Mouse (Mus musculus): ENCODE measurements around the gene Shf.

The Shf gene

DNA sequence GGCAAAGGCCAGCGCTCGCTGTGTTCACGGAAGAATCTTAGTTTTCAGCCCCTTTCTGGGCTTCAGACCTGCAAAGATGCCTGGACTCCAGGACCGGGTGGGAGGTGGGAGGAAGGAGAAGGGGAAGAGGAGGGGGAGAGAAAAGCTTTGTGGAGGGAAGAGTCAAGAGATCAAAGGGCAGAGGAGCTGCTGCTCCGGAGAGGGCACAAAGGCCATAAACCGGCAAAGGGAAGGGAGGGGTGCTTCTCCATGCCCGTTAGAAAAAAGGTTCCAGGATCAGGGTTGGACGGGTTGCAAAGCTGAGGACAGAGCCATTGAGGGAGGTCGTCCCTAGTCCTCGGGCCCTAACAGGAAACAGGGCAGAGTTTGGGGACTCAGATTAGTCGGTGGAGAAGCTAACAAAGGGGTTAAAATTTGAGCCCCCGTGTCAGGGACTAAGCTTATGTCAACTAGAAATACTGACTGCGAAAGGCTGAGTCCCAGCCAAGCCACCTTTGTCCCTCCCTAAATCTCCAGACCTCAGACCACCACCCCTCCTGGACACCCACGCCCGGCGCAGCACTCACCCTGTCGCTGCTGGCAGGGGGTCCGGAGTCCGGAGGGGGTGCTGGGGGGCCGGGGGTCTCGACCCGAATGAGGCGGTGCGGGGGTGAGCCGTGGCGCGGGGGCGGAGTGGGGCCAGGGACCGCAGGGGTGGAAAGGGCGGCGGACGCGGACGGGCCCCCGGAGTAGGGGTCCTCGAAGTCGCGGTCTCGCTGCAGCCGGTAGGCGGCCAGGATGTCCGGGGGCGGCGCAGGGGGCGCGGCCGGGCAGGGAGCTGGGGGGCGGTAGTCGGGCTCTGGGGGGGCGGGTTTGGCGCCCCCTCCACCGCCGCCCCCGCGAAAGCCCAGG lies 636 bp downstream of the Shf start:
- no peak for DNase-seq (ENCODE audit: low spot score in 2 of 2)

DNA sequence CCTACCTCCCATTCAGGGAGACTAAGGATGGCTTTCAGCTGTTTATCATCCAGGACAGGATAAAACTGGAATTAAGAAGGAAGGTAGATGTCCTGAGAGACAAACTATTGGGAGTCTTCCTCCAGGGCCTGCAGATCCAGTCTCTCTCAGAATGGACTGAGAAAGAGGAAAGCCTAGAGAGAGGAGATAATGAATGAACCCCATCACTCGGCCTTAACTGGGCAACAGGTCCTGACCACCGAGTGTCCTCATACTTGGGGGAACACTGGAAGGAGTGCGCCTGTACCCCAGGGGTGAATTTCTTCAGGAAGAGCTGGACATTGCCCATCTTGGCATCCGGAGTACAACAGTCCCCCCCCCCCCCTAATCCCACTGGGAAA lies 1.3 kb downstream of the Shf start:
- DNase-seq (ENCODE audit: low spot score in 2 of 2) = no peak

DNA sequence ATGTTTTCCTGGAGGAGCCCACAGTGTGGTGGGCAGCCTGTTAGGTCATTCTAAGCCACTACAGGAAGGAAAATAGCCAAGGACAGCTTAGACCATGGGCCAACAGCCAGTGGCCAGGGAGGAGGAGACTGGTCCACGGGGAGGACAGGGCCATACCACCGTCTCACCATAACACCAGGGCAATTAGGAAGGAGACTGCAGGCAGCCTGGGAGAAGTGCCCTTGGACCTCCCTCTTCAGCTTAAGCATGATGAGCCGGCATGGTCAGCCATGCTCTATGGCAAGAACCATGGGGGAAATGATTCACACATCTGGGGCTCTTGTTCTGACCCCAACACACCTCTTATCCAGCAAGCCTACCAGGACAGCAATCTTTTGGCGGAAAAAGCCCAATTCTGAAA lies 1.8 kb downstream of the Shf start:
- no peak for DNase-seq (ENCODE audit: low spot score in 2 of 2)

DNA sequence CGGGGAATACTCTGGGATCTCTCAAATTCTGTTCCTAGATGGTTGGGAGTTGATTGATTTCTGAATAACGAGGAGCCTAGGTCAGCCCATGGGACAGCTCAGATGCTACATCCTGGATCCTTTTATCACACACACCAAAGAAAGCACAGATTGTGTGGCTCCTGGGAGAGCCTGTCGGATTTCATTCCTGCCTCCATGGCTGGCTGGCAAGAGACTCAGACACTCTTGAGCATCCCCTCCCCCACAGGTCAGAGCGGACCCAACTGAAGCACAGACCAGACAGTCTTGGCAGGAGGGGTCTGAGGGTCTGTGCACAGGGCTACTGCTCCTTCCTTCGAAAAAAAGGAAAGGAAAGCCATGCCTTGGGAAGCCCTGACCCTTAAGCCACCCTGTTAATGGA lies 2.3 kb downstream of the Shf start:
- no peak for DNase-seq (ENCODE audit: low spot score in 2 of 2)

DNA sequence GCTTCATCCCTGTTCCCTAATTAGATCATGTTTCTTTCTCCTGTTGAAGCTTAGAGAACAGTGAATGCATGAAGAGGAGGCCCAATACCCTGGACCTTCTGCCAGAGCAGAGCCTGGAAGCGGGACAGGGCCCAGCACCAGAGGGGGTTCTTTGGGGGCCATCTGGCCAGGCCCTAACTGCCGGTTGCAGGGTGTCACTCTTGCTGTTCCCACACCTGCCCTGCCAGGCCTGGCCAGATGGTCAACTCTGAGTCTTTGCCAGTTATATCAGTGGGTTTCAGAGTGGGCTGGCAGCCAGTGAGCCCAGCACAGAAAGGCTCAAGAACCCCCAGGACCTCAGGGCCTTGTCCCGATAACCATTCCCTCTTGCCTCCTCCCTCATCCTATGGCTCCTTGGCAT lies 2.9 kb downstream of the Shf start:
- no peak for DNase-seq (ENCODE audit: low spot score in 2 of 2)

DNA sequence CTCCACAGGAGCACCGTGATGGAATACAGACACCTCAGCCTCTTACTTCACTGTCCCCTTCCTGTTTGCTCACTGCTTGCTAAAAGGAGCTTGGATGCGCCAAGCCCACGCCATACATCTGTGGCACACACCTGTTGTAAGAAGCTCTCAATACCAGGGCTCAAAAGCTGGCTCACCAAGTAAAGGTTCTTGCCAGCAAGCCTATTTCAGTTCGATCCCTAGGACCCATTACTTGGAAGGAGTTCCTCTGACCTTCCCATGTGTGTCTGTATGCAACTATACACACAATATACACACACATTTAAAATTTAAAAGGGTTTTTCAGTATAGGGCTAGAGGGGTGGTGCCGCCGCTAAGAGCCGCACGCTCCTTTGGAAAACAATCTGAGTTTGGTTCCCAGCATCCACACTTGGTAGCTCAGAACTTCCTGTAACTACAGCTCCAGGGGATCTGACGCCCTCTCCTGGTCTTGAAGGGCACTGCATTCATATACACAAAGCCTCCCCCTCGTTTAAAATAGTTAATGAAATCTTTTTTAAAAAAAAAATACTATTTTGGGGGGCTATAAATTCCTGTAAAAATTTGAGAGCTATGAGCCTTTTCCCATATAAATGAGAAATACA lies 3.6 kb downstream of the Shf start:
- DNase-seq (ENCODE audit: low spot score in 2 of 2) = no peak

DNA sequence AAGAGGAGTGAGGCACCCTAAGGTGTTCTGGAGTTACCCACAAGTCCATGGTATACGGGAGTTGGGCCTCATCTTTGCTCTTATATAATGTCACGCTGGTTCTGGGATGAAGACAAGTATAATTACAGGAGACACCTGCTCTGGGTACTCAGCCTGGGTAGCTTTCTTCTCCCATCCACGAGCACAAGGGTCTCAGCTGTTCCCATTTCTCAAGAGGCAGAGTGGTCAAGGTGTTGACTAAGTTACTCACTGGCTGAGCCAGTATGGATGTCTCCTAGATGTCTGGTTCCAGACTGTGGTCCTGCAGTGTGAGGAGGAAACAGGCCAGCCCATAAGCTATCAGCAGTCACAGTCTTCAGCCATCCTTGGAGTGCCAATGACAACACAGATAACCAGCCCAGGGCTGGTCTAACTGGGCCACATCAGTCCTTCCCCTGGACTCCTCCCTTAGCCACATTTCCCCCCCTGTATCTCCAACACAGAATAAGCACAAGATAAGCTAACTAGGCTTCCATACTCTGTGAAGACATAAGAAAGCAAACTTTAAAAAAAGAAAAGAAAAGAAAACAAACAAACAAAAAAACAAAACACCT lies 4.5 kb downstream of the Shf start:
- DNase-seq (ENCODE audit: low spot score in 2 of 2) = no peak

DNA sequence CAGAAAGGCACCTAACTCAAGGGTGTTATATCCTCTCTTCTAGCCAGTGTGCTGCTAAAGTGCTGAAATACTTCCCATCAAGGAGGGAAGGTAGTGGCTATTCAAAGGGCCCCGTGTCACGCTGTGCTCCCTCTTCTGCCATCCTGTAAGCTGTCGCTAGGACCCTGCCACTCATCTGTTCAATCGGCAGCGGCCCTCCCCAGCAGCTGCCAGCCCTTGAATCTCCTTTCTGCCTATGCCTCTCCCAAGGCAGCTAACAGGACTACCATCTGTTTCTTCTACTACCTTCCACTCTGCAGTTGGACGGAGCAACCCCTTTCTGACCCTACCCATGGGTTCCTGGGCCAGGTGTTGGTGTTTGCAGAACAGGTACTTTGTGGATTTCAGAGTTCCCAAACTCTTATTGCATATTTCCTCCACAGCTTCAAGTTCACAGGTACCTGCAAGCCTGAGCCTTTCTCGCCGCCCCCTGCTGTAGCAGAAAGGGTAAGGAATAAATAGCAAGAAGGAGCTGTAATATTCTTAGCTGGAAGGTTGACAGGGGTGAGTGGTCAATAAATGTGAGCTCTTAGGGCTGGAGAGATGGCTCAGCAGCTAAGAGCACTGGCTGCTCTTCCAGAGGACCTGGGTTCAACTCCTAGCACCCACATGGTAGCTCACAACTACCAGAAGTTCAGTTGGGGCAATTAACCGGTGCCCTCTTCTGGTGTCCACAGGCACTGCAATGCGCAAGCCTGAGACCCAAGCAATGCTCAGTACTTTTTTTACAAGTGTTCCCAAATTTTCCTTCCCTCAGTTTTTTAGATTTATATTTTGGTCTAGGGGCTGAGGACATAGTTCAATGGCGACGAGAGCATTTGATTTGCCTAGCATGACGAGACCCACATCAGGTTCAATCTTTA lies 6.1 kb downstream of the Shf start:
- no peak for DNase-seq (ENCODE audit: low spot score in 2 of 2)

DNA sequence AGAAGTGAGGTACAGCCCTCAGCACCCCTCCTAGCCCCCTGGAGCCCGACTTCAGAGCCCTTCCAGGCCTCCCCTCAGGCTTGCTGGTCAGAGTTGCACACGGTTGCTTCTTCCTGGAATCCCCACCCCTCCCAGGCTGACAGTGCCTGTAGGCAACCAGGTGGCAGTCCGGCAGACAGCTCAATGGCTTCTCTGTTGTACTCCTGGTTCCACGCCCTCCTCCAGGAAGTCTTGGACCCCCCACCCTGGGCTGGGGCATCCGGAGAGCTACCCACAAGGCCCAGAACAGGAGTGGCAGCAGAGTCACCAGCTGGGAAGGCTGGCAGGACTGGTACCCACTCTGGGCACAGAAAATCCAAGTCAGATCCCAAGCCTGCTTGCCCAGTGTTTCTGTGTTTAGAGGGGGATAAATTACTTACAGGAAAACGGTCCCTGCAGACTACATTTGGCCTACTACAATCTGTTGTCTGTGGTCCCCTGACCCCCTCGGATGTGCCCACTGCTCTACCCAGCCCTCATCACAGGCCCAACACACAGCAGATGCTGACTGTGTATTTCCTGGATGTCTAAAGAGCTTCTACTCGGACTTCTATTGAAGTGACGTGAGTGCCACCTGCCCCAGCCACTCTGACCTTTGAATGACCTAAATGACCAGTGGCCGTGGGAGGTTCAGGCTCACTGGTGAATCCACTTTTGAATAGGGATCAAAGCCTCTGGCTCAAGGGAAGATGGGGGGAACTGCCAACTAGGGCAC lies 6.9 kb downstream of the Shf start:
- DNase-seq (ENCODE audit: low spot score in 2 of 2) = no peak

DNA sequence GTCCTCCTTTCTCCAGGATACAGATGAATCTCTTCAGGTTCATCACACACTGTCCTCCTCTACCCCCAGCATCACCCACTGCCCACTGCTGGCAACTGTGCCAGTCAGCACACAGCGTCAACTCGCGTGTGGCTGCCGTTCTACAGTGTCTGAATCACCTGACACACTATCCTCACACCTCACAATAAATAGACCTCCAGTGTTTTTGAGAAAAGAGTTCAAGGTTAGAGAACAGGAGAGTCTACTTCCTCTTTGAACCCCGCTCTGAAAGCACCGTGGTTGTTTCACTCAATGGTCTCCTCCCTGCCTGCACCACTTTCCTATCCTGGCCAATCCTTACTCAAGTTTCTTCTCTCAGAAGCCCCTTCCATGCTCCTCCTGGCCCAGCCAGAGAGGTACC lies 7.8 kb downstream of the Shf start:
- DNase-seq (ENCODE audit: low spot score in 2 of 2) = no peak

DNA sequence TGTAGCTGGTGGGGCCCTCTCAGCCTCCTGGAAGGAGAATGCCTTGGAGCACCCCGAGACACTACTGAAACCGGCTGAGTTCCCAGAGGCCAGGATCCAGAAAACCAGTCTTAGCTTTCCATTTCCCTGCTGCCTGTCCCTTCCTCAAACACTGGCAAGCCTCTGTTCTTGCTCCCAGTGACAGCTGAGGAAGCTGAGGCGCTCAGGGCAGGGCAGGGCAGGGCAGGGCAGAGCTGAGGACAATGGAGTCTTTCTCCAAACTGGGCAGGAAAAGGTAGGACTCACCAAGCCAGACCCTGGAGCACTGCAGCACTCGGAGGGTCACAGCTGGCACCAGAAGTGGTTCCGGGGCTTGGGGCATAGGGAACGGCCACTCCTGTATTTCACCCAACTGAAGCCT lies 8.7 kb downstream of the Shf start:
- no peak for DNase-seq (ENCODE audit: low spot score in 2 of 2)

DNA sequence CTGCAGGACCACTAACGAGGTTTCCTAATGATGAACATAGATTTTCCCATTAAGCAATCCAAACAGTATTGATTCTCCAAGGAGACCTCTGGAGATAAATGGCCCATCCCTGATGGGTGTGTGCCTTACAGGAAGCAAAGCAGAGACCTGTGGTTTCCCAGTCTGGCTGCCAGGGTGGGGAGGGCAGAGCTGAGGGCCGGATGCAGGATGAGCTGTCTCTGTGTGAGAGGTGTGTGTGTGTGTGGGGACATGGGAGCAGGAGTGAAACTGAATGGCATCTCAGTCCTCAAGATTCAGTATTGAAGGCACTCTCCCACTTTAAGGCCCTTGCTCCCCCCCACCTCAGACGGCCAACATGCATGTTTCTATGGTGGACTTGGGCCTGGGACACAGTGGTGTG lies 12.8 kb downstream of the Shf start:
- DNase-seq (ENCODE audit: low spot score in 2 of 2) = no peak

DNA sequence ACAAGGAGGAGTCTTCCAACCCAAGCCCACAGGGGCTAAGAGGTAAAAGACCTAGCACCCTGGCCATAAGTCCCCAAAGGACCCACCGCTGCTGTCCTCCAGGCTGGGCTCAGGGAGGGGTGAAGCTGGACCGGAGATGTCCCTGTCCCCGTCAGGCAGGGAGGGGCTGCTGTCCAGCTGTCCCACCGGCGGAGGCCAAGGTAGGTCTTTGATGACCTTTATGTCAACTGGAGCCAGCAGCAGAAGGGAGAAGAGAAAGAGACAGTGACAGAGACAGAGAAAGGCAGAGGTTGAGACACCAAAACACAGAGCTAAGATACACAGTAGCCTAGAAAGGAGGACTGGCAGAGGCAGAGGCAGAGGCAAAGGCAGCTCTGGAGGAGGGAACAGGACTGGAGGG lies 13.6 kb downstream of the Shf start:
- DNase-seq (ENCODE audit: low spot score in 2 of 2) = no peak

DNA sequence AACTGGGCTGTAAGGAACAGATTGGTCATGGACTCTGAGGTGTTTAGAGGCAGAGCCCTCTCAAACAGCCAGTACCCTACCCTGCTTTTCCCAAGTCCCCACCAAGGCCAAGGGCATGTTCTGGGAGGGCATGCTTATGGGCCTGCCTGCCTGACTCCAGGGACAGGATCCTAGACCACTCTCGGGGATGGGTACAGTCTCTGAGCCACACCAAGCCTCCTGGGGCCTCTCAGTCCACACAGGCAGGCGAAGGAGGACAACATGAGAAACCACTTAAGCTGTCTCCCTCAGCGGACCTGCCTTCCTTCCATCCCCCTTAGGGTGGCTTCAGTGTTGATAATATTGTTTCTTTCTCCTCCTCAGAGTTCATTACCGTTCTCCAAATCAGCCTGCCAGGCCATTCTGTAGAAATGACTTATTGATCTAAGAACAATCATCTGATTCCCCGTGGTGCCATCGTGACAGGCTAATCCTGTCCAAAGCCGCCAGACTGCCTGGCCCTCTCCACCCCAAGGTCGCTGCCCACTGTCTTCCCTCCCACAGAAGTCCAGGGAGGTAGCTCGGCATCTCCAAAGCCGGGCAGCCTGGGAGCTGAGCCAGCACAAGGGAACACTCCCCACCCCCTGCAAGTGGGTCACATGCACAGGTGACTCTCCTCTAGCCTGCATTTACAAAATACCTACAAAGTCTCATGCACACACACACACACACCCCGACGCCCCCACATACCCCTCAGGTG lies 14.6 kb downstream of the Shf start:
- no peak for DNase-seq (ENCODE audit: low spot score in 2 of 2)

DNA sequence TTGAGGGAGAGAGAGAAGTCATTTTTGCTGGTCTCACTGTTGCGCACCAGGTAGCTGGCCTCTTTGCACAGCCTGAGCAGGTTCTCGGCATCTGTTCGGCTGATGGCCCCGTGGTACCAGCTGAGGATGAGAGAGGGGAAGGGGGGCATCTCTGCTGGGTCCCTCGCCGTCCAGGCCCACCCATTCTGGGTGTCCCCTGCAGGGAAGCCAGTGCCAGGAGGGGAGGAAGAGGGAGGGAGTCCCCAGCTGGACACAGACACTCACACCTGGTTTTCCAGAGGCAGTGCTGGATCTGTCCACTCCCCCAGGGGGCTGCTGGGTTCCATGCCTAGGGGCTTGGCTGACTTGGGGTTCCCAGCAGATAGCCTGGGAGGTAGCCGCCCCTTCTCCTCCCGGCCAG lies 15.2 kb downstream of the Shf start:
- no peak for DNase-seq (ENCODE audit: low spot score in 2 of 2)

DNA sequence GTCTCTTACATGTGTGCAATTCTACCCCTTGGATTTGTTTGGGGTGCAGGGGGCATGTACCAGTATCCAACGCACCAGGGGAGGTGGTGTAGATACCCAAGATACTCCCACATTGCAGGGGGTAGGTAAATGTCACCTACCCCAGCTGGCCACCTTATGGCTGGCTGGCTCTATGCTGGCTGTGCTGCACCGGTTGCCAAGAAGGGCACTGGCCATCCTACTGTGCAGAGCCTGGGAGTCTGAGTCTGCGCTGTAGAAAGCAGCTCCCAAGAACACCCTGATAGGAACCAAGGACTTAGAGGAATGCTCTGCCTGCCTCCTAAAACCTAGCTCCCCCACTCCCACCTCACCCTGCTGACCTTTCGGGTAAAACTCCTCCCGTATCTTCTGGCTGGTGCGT lies 16.0 kb downstream of the Shf start:
- DNase-seq (ENCODE audit: low spot score in 2 of 2) = no peak

DNA sequence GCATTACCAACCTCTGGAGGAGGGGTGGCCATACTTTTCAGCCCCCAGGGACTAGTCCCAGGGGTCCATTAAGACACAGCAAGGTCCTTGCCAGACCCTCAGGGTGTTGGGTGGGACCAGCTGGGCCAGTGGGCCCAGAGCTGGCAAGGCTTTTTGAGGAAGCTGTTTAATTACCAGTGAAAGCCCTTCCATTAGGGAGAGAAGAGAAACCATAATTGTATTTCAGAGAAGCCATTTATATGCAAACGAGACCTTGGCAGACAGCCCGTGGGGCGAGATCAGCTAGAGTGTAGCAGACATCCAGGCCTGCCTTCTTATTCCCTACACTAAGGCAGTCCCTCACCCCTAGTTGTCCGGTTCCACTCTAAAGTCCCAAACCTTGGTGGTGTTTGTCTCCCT lies 17.0 kb downstream of the Shf start:
- DNase-seq (ENCODE audit: low spot score in 2 of 2) = peak; percentile 58 to 71

DNA sequence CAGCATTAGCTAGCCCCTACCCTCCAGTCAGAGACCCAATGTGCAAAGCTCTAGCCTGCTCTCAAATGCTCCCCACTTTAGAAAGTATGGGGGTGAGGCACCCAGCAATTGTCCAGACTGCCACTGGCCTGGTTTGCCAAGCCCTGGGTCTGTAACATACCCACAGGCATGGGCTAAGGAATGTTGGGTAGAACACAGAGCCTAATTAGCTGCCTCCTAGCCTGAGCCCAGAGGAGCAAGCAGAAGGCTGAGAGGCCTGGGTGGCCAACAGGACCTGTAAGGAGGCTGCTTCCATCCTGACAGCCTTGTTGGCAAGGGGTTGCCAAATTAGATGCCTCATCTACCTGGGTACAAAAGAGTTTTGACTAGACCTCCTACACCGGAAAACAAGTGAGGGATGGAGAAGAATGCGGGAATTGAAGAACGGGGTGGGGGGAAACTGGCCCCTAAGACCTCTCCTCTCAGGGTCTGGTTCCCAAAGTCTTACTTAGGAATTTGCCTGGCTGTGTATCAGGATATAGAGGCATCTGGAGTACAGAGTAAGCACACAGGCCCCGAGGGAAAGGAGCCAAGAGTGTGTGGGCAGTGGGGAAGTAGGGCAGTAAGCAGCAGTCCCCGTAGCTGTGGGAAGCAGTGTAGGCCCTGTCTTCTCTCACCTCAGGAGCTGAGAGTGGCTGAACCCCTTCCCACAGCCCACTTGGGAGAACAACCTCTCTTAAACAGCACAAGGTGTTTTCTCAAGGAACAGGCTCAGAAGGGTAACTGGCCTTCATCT lies 17.6 kb downstream of the Shf start:
- DNase-seq (ENCODE audit: low spot score in 2 of 2) = peak; percentile 79 to 80

DNA sequence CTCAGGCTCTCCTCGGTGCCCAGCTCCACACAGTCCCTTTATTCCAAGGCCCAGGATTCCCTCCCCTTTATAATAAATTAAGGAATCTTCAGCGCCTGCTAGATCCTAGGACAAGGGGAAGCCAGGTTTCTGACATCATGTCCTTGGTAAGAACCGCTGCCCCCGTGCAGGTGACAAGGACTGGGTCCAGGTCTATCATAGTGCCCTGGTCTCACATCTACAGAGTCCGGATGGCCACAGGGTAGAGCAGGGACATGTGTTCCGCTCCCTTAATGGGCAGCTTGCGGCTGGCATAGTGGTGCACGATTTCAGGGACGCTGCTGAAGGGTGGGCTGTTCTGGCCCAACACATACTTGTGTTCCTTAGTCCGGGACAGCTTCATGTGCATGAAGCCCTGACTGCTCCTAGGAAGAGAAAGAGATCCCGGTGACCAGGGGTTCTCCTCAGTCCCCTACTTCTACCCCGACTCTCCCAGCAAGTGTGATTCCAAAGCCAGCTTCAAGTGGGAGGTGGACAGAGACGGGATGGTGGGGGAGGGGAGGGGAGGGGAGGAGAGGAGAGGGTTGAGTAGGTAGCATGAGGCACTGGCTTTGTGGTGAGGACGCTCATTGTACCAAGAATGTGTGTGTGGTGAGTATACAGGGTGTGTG lies 19.7 kb downstream of the Shf start:
- DNase-seq (ENCODE audit: low spot score in 2 of 2) = no peak

Data from right cerebral cortex, adult 2 months (tissue).